Mouse (Mus musculus) urinary bladder, adult 2 months (tissue): ENCODE measurements around the gene Aoc1. TPM values are rescaled to one million over a fixed set of nuclear protein-coding genes. Genes with fewer than 3 reads are reported as not detected.

Source experiments
- DNase-seq: peaks from one replicate; pipeline ENCODE4 v3.0.0; 2022; ENCODE audit warnings: low spot score
- polyA plus RNA-seq: library from polyadenylated mRNA; depleted of rRNA; stranded (reverse); fragments of >200 nt; gene quantifications from 2 replicates; pipeline ENCODE4 v1.2.3, GENCODE M21; 2012; rRNA removed

Gene Aoc1
- polyA plus RNA-seq = 0.08 and 0.18 TPM in 2 replicates

- DNase-seq = no peak
These were observed at the start of gene Aoc1 for GRCm38 (mm10) chr6:48872596-48872995. Aoc1 (plus strand) TSS chr6:48872896.

- DNase-seq = no peak
These were observed 47.7 kb upstream of the Aoc1 start for GRCm38 (mm10) chr6:48825016-48825415.

DNA sequence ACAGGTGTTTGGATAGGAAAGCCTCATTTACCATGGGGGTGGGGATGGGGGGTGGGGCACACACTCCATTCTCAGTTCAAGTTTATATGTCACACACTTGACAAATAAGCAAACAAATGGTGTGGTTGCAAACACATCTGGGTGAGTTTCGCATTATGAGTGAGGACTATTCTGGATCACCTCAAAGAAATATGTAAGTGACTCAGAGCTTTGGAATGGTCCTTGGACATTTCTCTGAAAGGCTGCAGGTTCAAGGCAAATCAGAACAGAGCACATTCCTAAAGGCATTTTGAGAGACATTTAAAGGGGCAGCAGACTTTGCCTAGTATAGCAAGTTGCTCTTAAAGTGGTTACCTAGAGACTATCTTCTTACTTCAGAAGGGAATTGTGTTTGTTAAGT is 43.7 kb upstream of the Aoc1 start:
- no peak for DNase-seq

- DNase-seq = no peak
These were observed 43.0 kb upstream of the Aoc1 start for GRCm38 (mm10) chr6:48829651-48830050.

DNA sequence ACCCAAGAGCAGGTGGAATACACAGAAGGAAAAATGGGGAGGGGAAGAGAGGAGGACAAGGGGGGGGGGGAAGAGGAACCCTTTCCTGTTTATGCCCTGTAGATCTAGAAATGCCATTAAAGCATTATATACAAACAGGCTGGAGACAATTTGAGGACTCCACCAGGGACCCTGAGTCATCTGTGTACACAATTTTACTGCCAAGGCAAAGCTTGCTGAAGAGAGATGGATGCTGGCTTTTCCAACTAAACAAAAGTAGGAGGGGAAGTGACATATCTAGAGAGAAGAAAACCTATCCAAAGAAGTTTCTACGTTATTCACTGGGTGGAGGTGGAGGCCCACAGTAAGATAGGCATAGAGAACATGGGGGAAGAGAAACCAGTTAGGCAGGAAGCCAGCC is 42.5 kb upstream of the Aoc1 start:
- DNase-seq = no peak

DNA sequence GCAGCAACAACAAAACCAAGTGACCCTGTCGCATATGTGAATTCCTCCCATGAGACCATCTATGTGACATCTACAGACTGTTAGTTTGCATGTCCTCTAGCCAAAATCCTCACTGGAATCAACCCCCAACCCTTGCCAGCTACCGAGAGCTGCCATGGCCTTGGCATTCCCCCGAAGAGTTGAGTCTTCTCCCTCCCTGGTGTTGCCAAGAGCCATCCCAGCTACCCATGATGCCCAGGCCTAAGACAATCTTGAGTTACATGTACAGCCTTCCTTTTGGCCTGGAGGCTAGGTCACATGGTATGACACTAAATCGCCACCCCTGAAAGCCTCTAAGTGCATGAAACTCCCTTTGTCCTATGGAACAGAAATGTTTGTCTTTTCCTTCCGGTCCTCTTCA is 41.6 kb upstream of the Aoc1 start:
- DNase-seq = no peak

GRCm38 (mm10) chr6:48832426-48832825 is 40.3 kb upstream of the Aoc1 start:
- DNase-seq = no peak

GRCm38 (mm10) chr6:48833515-48833914 is 39.2 kb upstream of the Aoc1 start:
- DNase-seq = no peak

DNA sequence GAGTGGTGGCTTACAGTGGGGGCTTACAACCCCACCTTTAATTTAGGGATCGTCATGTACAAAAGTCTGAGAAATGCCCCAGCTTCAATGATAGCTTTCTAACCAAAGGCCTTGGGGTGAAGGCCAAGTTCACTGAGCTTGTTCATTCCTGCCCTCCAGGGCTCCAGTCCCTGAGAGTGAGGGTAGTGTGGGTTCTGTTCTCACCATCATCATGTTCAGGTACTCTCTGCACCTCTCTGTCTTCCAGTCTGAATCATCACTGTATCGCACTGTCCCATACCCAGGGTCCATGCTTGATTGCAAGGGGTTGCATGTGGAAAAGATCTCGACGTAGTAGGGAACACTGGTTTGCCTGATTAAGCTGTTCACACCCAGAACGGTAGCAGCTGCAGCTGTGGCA is 37.5 kb upstream of the Aoc1 start:
- DNase-seq = no peak

- no peak for DNase-seq
These were observed 36.5 kb upstream of the Aoc1 start for GRCm38 (mm10) chr6:48836146-48836545.

DNA sequence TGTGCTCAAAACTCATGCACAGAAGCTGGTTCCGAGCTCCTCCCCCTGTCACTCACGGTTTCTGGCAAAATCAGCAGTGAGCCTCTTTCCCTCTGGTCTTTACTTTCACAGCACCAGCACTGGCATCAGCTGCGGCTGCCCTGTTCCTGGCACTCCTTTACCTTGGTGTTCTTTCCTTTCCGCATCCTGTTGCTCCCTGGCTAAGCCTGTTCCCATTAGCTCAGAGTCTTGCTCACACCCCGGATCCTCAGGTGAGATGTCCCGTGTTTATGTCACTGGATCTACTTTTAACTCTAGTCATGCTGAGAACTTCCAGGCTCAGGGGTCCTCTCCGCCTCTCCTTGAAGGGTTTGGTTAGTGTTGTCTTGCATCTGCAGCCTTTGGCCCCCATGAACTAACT is 35.2 kb upstream of the Aoc1 start:
- no peak for DNase-seq

- DNase-seq = no peak
These were observed 34.2 kb upstream of the Aoc1 start for GRCm38 (mm10) chr6:48838321-48839080.

GRCm38 (mm10) chr6:48840371-48840969 is 32.2 kb upstream of the Aoc1 start, which contains the start of gene Tmem176a:
Tmem176a (plus strand) TSS chr6:48840919.
- no peak for DNase-seq

- DNase-seq = peak; percentile 77
These were observed 31.6 kb upstream of the Aoc1 start, which contains the start of gene Tmem176b for GRCm38 (mm10) chr6:48840973-48841625. Tmem176b (minus strand) TSS chr6:48841496.

DNA sequence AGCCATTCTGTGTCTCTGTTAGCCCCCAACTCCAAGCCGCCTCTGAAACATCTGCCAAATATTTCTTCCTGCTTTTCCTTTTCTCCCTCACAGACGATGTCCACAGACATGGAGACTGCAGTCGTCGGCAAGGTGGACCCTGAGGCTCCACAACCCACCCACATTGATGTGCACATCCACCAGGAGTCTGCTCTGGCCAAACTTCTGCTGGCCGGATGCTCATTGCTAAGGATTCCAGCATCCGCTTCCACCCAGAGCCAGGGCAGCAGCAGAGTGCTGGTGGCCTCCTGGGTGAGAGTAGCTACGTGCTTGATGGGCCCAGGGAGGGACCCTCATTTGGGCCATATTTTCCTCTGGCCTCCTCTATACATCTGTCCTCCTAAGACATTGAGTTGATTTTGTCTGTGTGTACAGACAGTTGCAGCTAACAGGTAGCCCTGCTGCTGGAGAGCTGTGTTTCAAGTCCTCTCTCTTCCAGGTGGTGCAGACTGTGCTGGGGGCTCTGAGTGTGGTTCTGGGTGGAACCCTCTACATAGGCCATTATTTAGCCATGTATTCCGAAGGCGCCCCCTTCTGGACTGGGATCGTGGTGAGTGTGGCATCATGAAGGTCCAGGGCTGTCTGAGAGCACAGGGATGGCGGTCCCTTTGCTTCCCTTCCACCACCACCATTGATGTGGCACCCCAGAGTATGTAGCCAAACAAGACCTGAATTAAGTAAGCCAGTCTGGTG is 30.4 kb upstream of the Aoc1 start:
- DNase-seq = no peak

DNA sequence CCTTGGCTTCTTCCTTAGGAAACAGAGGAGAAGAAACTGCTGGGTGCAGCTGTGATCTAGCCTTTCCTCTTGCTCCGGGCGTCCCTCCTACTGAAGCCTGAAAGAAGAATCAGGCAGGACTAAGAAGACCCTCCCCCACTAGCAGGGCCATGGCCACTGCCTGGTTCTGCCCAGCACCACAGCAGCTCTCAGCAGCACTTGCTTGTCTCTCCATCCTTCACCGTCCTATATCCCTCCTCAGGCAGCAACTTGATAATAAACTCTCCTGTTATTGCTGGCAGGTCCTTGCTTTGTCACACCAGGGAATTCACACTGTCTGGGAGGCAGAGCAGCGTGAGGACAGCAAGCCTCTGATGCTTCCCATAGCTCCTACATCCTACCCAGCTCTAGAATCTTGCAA is 27.6 kb upstream of the Aoc1 start:
- no peak for DNase-seq

GRCm38 (mm10) chr6:48851820-48852491 is 20.7 kb upstream of the Aoc1 start:
- DNase-seq = no peak

- no peak for DNase-seq
These were observed 18.5 kb upstream of the Aoc1 start for GRCm38 (mm10) chr6:48854155-48854554.

DNA sequence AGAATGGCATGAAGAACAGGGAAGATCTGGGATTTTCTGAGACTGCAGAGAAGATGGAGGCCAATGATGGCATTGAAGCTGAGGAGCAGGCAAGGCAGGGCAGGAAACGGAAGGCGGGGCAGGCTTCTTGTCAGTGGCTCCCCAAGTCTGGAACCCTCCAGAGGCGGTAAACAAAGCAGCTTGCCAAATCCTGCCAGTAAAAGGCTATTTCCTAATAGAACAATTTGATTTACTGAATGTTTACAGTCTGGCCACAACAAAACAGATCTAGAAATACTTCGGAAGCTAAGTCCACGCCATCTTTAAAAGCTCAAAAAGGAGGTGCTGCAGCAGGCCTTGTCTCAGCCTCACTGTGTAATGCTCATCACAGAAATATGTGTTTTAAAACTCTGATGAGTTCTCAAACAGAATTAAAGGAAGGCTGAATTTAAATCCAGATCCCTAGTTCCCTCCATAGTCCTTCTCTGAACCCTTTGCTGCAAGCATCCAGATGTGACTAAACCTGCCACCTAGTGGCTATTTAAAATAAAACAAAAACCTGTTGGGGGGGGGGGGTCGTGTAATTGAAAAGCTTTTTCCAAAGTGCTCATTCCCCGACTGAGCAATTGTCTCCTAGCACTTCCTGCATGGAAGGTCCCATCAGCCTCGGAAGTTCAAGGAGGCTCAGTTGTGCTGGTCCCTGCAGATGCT is 14.9 kb upstream of the Aoc1 start:
- DNase-seq = no peak

GRCm38 (mm10) chr6:48860130-48860815 is 12.4 kb upstream of the Aoc1 start:
- DNase-seq = no peak
